Mouse (Mus musculus) left cerebral cortex, postnatal 25 days (tissue): ENCODE measurements around the gene Tnnc1. TPM values are rescaled to one million over a fixed set of nuclear protein-coding genes. Genes with fewer than 3 reads are reported as not detected.

Source experiments
- DNase-seq, 2 experiments: peaks; one replicate each; pipeline ENCODE4 v3.0.0; 2022; ENCODE audit warnings: low spot score in 2 of 2, mixed read lengths in 1 of 2
- intact Hi-C: fragments of 180-260 bp; cut with DNase I; formaldehyde crosslinking; loops from one replicate; pipeline ENCODE4 v1.15.1; 2025
- total RNA-seq, 2 experiments: library from RNA; stranded (reverse); gene quantifications; 2 replicates each; pipeline ENCODE4 v1.2.3; 2021

Tnnc1 gene
- total RNA-seq, 2 experiments from 2014 or later, result 65.9 to 79.1 TPM

- no peak for DNase-seq
- intact Hi-C loops, result no loop called here
Observed at GRCm38 (mm10) chr14:31181512-31181911, 26.6 kb upstream of the Tnnc1 start.

- no peak for DNase-seq
- intact Hi-C loops, result no loop called here
Observed at GRCm38 (mm10) chr14:31182786-31183290, 25.3 kb upstream of the Tnnc1 start.

- no peak for DNase-seq
- intact Hi-C loops, result no loop called here
Observed at GRCm38 (mm10) chr14:31183541-31183940, 24.6 kb upstream of the Tnnc1 start.

GRCm38 (mm10) chr14:31184195-31184594 lies 23.9 kb upstream of the Tnnc1 start:
- intact Hi-C loops, result no loop called here

GRCm38 (mm10) chr14:31186656-31187055 lies 21.5 kb upstream of the Tnnc1 start:
- intact Hi-C loops, result no loop called here
- no peak for DNase-seq

More at GRCm38 (mm10) chr14:31184195-31184594, 23.9 kb upstream of the Tnnc1 start:
- DNase-seq, result no peak

- intact Hi-C loops, result no loop called here
- peak in 1 of 2 experiments; percentile 37 for DNase-seq
Observed at GRCm38 (mm10) chr14:31188771-31189181, 19.3 kb upstream of the Tnnc1 start.

GRCm38 (mm10) chr14:31189348-31189747 lies 18.8 kb upstream of the Tnnc1 start:
- intact Hi-C loops, result no loop called here
- no peak for DNase-seq

- intact Hi-C loops, result loop anchor here (5.0 kb wide), 1 partner anchor 60 kb away; the partner anchor contains the start of gene Nt5dc2
- no peak for DNase-seq
Observed at GRCm38 (mm10) chr14:31191936-31192335, 16.2 kb upstream of the Tnnc1 start.

GRCm38 (mm10) chr14:31193791-31194190 lies 14.3 kb upstream of the Tnnc1 start:
- intact Hi-C loops, result loop anchor here (5.0 kb wide), 1 partner anchor 61 kb away; the partner anchor contains the start of gene Nt5dc2
- DNase-seq, result no peak

- intact Hi-C loops, result loop anchor here (5.0 kb wide), 1 partner anchor 62 kb away; the partner anchor contains the start of gene Nt5dc2
- no peak for DNase-seq
Observed at GRCm38 (mm10) chr14:31194441-31194840, 13.7 kb upstream of the Tnnc1 start.

- DNase-seq, result peak in 1 of 2 experiments; percentile 50
- intact Hi-C loops, result loop anchor here (5.0 kb wide), 1 partner anchor 63 kb away; the partner anchor contains the start of gene Nt5dc2
Observed at GRCm38 (mm10) chr14:31194891-31195513, 13.1 kb upstream of the Tnnc1 start.

- intact Hi-C loops, result no loop called here
- no peak for DNase-seq
Observed at GRCm38 (mm10) chr14:31195521-31195920, 12.6 kb upstream of the Tnnc1 start.

- DNase-seq, result no peak
- intact Hi-C loops, result no loop called here
Observed at GRCm38 (mm10) chr14:31195968-31196367, 12.1 kb upstream of the Tnnc1 start.

GRCm38 (mm10) chr14:31197547-31198516 lies 10.3 kb upstream of the Tnnc1 start:
- DNase-seq, result peak; percentile 54 to 81
- intact Hi-C loops, result no loop called here

- intact Hi-C loops, result no loop called here
- no peak for DNase-seq
Observed at GRCm38 (mm10) chr14:31199599-31199998, 8.5 kb upstream of the Tnnc1 start.

GRCm38 (mm10) chr14:31200038-31200437 lies 8.1 kb upstream of the Tnnc1 start:
- intact Hi-C loops, result no loop called here
- DNase-seq, result no peak

GRCm38 (mm10) chr14:31204844-31205243 lies 3.3 kb upstream of the Tnnc1 start:
- intact Hi-C loops, result no loop called here

GRCm38 (mm10) chr14:31205244-31205561 lies 2.9 kb upstream of the Tnnc1 start:
- no peak for DNase-seq
- intact Hi-C loops, result no loop called here

More at GRCm38 (mm10) chr14:31204844-31205243, 3.3 kb upstream of the Tnnc1 start:
- peak in 1 of 2 experiments; percentile 33 for DNase-seq

GRCm38 (mm10) chr14:31205562-31206467 lies 2.3 kb upstream of the Tnnc1 start:
- peak in 1 of 2 experiments; percentile 47 for DNase-seq
- intact Hi-C loops, result loop anchor here (1.0 to 2.0 kb wide), 2 partner anchors 45 to 78 kb away; partner anchors contain the start of genes Bap1, Phf7 and Smim4
